Mouse (Mus musculus): ENCODE data around the gene Gpr135.

GRCm38 (mm10) chr12:72021543-72021942 is 49.4 kb downstream of the Gpr135 start:
- TF ChIP-seq ELF1 (IDR thresholded peaks at IDR 0.05; ENCODE audit: low read depth, low read length) (no peak), CTCF (IDR thresholded peaks at IDR 0.05 in 2 of 3, conservative IDR thresholded peaks at IDR 0.05 in 1 of 3; ENCODE audit: control insufficient read depth in 1 of 3, insufficient read depth in 1 of 3, low read depth in 2 of 3, low read length in 3 of 3, poor library complexity in 1 of 3, severe bottlenecking in 1 of 3) (no peak)

Data from MEL (cell line).